Mouse (Mus musculus) mature B cell (primary cell): ENCODE data around the gene Olfr1314.

Source experiments
- in situ Hi-C: fragments of 300-500 bp; cut with MboI; formaldehyde crosslinking; loops from 2 replicates; pipeline ENCODE4 v1.14.3; 2019

Gene Olfr1314

GRCm38 (mm10) chr2:112096681-112097080 lies at the start of gene Olfr1314:
Gene Olfr1314, minus strand, starts transcription at chr2:112096781.
- in situ Hi-C loops = no loop called here

GRCm38 (mm10) chr2:112140029-112140428 lies 43.4 kb upstream of the Olfr1314 start, which contains the start of gene Olfr1317:
Gene Olfr1317, plus strand, starts transcription at chr2:112140329.
- in situ Hi-C loops = no loop called here

GRCm38 (mm10) chr2:112134877-112135276 lies 38.3 kb upstream of the Olfr1314 start, which contains the start of gene Olfr1316:
Gene Olfr1316, minus strand, starts transcription at chr2:112134977.
- in situ Hi-C loops = no loop called here

- in situ Hi-C loops = no loop called here
Observed at GRCm38 (mm10) chr2:112115340-112115739, 18.8 kb upstream of the Olfr1314 start, which contains the start of gene Olfr1315-ps1. Gene Olfr1315-ps1, minus strand, starts transcription at chr2:112115440.

- in situ Hi-C loops = no loop called here
Observed at GRCm38 (mm10) chr2:112077743-112078142, 18.8 kb downstream of the Olfr1314 start, which contains the start of gene Olfr1313. Gene Olfr1313, minus strand, starts transcription at chr2:112077843.

GRCm38 (mm10) chr2:112050138-112050537 lies 46.4 kb downstream of the Olfr1314 start, which contains the start of gene Olfr1312:
Gene Olfr1312, minus strand, starts transcription at chr2:112050238.
- in situ Hi-C loops = no loop called here
